Mouse (Mus musculus) liver, embryonic 14.5 days (tissue): Measurements from ENCODE around the gene Gm4894. TPM values are rescaled to one million over a fixed set of nuclear protein-coding genes. Genes with fewer than 3 reads are reported as not detected.
A peak's percentile ranks its signal among the peaks of the same experiment; 100 is the strongest.

Experiments used
- ATAC-seq: fragments of 200-750 bp; cut with Nextera tagmentation; 2 replicates; pipeline ENCODE4 v1.8.0; 2017; ENCODE audit warnings: moderate number of reproducible peaks, mild to moderate bottlenecking, moderate library complexity; ENCODE audit not compliant: insufficient read depth
- DNase-seq, 3 experiments: peaks; one replicate each; pipeline ENCODE4 v3.0.0-alpha.2; 2012 to 2013; ENCODE audit warnings: low read depth in 3 of 3, low spot score in 3 of 3
- H3K27ac ChIP-seq: fragments of 300-500 bp; sonication (generic); 2 replicates; pipeline ENCODE4 v1.5.1; 2014; ENCODE audit warnings: moderate library complexity, mild to moderate bottlenecking, control low read depth, inconsistent platforms
- H3K27me3 ChIP-seq: fragments of 300-500 bp; sonication (generic); 2 replicates; pipeline ENCODE4 v1.6.1; 2014; ENCODE audit warnings: mild to moderate bottlenecking, low read length, moderate library complexity; ENCODE audit not compliant: control insufficient read depth, insufficient read depth
- H3K36me3 ChIP-seq: fragments of 300-500 bp; sonication (generic); replicated peaks from 2 replicates; pipeline ENCODE4 v1.6.1; 2014; ENCODE audit warnings: low read depth; ENCODE audit not compliant: control insufficient read depth, insufficient read depth
- H3K4me1 ChIP-seq, 2 experiments: fragments of 200-500 bp in 1 of 2; fragments of 300-500 bp in 1 of 2; sonication (generic) in 1 of 2; replicated peaks; 2 replicates each; pipeline ENCODE4 v1.6.1; 2012 to 2014; ENCODE audit warnings: antibody characterized with exemption in 1 of 2, inconsistent platforms in 1 of 2, low read length in 1 of 2; ENCODE audit not compliant: control insufficient read depth in 2 of 2, insufficient read depth in 2 of 2
- H3K4me2 ChIP-seq: fragments of 300-500 bp; sonication (generic); 2 replicates; pipeline ENCODE4 v1.6.1; 2014; ENCODE audit warnings: low read depth, mild to moderate bottlenecking, control low read depth, moderate library complexity
- H3K4me3 ChIP-seq, 2 experiments: fragments of 200-500 bp in 1 of 2; fragments of 300-500 bp in 1 of 2; sonication (generic) in 1 of 2; 2 replicates each; pipeline ENCODE4 v1.5.1; 2012 to 2014; ENCODE audit warnings: low read depth in 2 of 2, low read length in 2 of 2, mild to moderate bottlenecking in 2 of 2, control low read depth in 1 of 2, inconsistent platforms in 1 of 2, moderate library complexity in 1 of 2; ENCODE audit not compliant: insufficient read depth in 1 of 2
- H3K9ac ChIP-seq: fragments of 300-500 bp; sonication (generic); replicated peaks from 2 replicates; pipeline ENCODE4 v1.6.1; 2014; ENCODE audit warnings: mild to moderate bottlenecking, control low read depth, moderate library complexity
- H3K9me3 ChIP-seq: fragments of 300-500 bp; sonication (generic); 2 replicates; pipeline ENCODE4 v1.6.1; 2016; ENCODE audit warnings: low read length, mixed read lengths; ENCODE audit not compliant: control insufficient read depth
- CTCF ChIP-seq: IDR thresholded peaks from 2 replicates; pipeline ENCODE4 v1.5.1; 2016; ENCODE audit warnings: antibody characterized with exemption, low read depth, control low read depth
- EP300 ChIP-seq: IDR thresholded peaks from 2 replicates; pipeline ENCODE4 v1.6.1; 2016; ENCODE audit warnings: antibody characterized with exemption, low read depth
- WGBS: fragments of 180-500 bp; shearing (Covaris S2); extraction: QIAGEN DNeasy Blood & Tissue Kit; methylation state at CpG from one replicate; pipeline ENCODE4 v1.1.7; 2014; ENCODE audit not compliant: insufficient replicate concordance; 5-methylcytosine and 5-hydroxymethylcytosine counted together
- polyA plus RNA-seq, 2 experiments: library from polyadenylated mRNA; depleted of rRNA in 1 of 2; stranded (reverse) in 1 of 2; unstranded in 1 of 2; fragments of >200 nt; fragmentation: Nextera tagmentation in 1 of 2; extraction: Ambion mirVana in 1 of 2; gene quantifications; 2 replicates each; pipeline versions ENCODE4 v1.2.1 to v1.2.3; 2012 to 2014

Gene Gm4894
- polyA plus RNA-seq, 2 experiments = not detected

DNA sequence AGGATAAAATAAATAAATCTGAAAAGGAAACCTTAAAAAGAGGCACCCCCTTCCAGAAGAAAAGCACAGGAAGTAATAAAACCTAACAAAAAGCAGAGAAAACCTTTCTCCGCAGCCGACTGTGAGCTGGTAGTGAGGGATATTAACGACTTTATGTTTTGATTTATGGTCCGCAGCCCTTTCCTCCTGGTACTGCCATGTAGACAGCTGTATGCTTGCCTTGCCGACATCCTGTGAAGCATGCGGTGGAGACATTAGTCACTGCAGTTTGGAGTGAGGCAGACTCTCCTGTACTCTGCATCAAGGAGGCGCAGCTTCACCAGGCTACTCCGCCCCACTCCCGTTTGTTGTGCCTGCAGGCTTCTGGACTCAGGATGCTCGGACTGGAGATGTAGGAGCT, 25.8 kb upstream of the Gm4894 start:
- Histone ChIP-seq H3K9ac (no peak overlapping the region), H3K4me2 (no peak overlapping the region), H3K4me1 (no peaks in the 10 kb centered on the region), H3K27ac (no peak overlapping the region), H3K9me3 (no peaks in the 10 kb centered on the region), H3K4me3 (no peak overlapping the region), H3K27me3 (no peaks in the 10 kb centered on the region), H3K36me3 (no peaks in the 10 kb centered on the region)
- 50% methylated on average over 10 of the region's 10 CpGs for WGBS
- TF ChIP-seq CTCF (no peak), EP300 (no peak)
- no peak for ATAC-seq
- no peak for DNase-seq

DNA sequence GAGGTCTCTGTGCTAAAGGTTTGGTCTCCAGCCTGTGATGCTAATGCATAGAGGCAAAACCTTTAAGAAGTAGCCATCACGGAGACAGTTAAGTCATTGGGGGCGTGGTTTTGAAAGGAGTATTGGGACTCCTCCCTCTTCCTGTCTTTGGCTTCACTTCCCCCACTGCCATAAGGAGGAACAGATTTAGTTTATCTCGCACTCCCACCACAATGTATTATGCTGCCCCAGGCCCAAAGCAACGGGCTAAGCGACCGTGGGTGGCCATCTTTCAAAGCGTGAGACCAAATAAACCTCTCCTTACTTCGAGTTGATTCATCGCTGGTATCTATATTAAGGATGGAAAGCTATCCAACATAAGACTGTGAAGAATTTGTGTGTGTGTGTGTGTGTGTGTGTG, 22.9 kb upstream of the Gm4894 start:
- TF ChIP-seq EP300 (no peak), CTCF (no peak)
- no peak for ATAC-seq
- no peak overlapping the region for H3K4me3 ChIP-seq
- no peaks in the 10 kb centered on the region for H3K4me1 ChIP-seq
- H3K9ac ChIP-seq = no peak overlapping the region
- no peak for DNase-seq
- 30% methylated on average over 9 of the region's 9 CpGs for WGBS
- no peaks in the 10 kb centered on the region for H3K36me3 ChIP-seq
- no peaks in the 10 kb centered on the region for H3K9me3 ChIP-seq
- H3K27ac ChIP-seq = no peak overlapping the region
- H3K4me2 ChIP-seq = no peak overlapping the region
- no peaks in the 10 kb centered on the region for H3K27me3 ChIP-seq

DNA sequence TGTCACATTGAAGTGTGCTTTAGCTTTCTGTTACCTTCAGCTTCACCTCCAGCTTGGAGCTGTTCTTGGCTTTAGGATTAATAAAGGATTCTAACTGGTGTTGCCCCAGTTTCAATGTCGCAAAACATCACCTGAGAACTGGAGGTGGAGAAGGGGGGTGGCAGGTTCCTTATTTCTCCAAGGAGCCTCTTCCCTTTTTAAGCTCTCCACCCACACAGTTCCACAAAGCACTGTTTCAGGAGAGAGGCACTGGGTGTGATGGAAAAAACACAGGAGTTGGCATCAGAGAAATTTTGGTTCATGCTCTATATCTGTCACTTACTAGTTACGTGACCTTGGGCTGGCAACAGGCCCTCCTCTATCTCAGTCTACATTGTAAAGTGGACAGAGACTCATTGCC, 21.3 kb upstream of the Gm4894 start:
- TF ChIP-seq EP300 (no peak), CTCF (no peak)
- Histone ChIP-seq H3K27ac (no peak overlapping the region), H3K27me3 (no peaks in the 10 kb centered on the region), H3K4me2 (no peak overlapping the region), H3K9ac (no peak overlapping the region), H3K36me3 (no peaks in the 10 kb centered on the region), H3K4me3 (no peak overlapping the region), H3K9me3 (no peaks in the 10 kb centered on the region), H3K4me1 (no peaks in the 10 kb centered on the region)
- no peak for ATAC-seq
- 53% methylated on average over 2 of the region's 2 CpGs for WGBS
- DNase-seq = no peak

DNA sequence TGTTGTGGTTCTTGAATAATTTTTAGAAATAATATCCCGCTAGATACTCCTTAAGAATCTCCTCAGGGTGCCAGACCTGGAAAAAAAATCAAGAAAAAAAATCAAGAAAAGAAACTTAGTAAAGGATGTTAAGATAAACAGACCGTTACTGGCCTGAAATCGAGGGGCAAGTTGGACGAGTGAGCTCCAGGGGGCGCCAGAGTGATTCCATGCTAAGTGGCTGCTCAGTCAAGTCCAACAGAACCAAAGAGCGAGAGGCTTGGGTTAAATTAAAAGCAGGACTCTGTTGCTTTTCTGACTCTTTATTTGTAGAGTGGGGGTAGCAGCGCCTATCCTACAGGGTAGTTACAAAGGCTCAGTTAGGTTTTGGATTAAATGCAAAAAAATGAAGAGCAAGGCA, 3.5 kb upstream of the Gm4894 start:
- no peak overlapping the region for H3K9ac ChIP-seq
- H3K27ac ChIP-seq = no peak overlapping the region
- H3K4me3 ChIP-seq = no peak overlapping the region
- H3K9me3 ChIP-seq = no peaks in the 10 kb centered on the region
- H3K27me3 ChIP-seq = no peaks in the 10 kb centered on the region
- TF ChIP-seq CTCF = peak; percentile 63
- no peak for TF ChIP-seq EP300
- no peak for ATAC-seq
- DNase-seq = peak in 1 of 3 experiments; percentile 3
- H3K36me3 ChIP-seq = no peaks in the 10 kb centered on the region
- WGBS = 21% methylated on average over 7 of the region's 7 CpGs
- H3K4me2 ChIP-seq = no peak overlapping the region
- H3K4me1 ChIP-seq = no peaks in the 10 kb centered on the region

DNA sequence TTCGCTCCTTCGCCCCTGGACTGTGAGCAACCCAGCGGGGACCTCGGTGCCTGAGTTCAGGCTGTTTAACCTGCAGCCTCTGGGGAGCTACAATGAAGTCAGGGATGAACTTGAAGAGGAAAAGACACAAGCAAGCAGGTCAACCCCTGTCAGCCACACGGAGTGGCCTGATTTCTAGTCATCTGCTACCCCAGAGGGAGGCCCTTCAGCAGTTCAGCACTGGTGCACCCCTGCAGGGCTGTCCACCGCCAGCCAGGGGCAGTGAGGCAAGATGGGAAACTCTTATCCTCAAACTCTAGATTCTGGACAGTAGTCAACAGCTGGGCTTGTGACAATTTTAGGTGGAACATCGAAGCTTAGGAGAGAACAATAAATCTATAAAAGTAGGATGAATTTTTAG, 18.6 kb downstream of the Gm4894 start:
- DNase-seq (no peak), ATAC-seq (no peak)
- no peaks in the 10 kb centered on the region for H3K36me3 ChIP-seq
- no peaks in the 10 kb centered on the region for H3K9me3 ChIP-seq
- no peak overlapping the region for H3K9ac ChIP-seq
- H3K27me3 ChIP-seq = no peaks in the 10 kb centered on the region
- no peak overlapping the region for H3K4me3 ChIP-seq
- H3K4me2 ChIP-seq = no peak overlapping the region
- TF ChIP-seq CTCF = no peak
- no peak for TF ChIP-seq EP300
- WGBS = 52% methylated on average over 7 of the region's 7 CpGs
- H3K27ac ChIP-seq = no peak overlapping the region
- no peaks in the 10 kb centered on the region for H3K4me1 ChIP-seq
